Mouse (Mus musculus) MEL (cell line): ENCODE data around the gene Actn3. TPM values are rescaled to one million over a fixed set of nuclear protein-coding genes. Genes with fewer than 3 reads are reported as not detected.

Source experiments
- DNase-seq: peaks from one replicate; pipeline ENCODE4 v3.0.0; 2011; ENCODE audit warnings: low read depth, low spot score
- H3K27ac ChIP-seq: 2 replicates; pipeline ENCODE4 v1.5.1; 2012; ENCODE audit warnings: low read depth, mild to moderate bottlenecking, control low read depth, low read length, moderate library complexity; ENCODE audit not compliant: control insufficient read depth
- H3K27me3 ChIP-seq, 2 experiments: fragments of 150-350 bp in 1 of 2; sonication (generic) in 1 of 2; 2 replicates each; pipeline ENCODE4 v1.6.1; 2012; ENCODE audit warnings: low read length in 2 of 2, mild to moderate bottlenecking in 2 of 2, improper control_type of control experiment in 1 of 2, moderate library complexity in 1 of 2; ENCODE audit not compliant: insufficient read depth in 2 of 2, control insufficient read depth in 1 of 2
- H3K36me3 ChIP-seq, 2 experiments: 2 replicates each; pipeline ENCODE4 v1.6.1; 2012 to 2014; ENCODE audit warnings: low read length in 2 of 2, improper control_type of control experiment in 1 of 2, inconsistent platforms in 1 of 2, mild to moderate bottlenecking in 1 of 2; ENCODE audit not compliant: insufficient read depth in 2 of 2, control insufficient read depth in 1 of 2
- H3K4me1 ChIP-seq, 2 experiments: fragments of 150-350 bp in 1 of 2; sonication (generic) in 1 of 2; 2 replicates each; pipeline ENCODE4 v1.6.1; 2012; ENCODE audit warnings: low read length in 2 of 2, improper control_type of control experiment in 1 of 2, mild to moderate bottlenecking in 1 of 2; ENCODE audit not compliant: insufficient read depth in 2 of 2, control insufficient read depth in 1 of 2
- H3K4me3 ChIP-seq, 2 experiments: fragments of 150-350 bp in 1 of 2; sonication (generic) in 1 of 2; 2 replicates each; pipeline ENCODE4 v1.5.1; 2012; ENCODE audit warnings: low read depth in 2 of 2, low read length in 2 of 2, mild to moderate bottlenecking in 2 of 2, moderate library complexity in 2 of 2, control low read depth in 1 of 2, improper control_type of control experiment in 1 of 2; ENCODE audit not compliant: control insufficient read depth in 1 of 2, insufficient read depth in 1 of 2
- H3K79me2 ChIP-seq: 2 replicates; pipeline ENCODE4 v1.6.1; 2012; ENCODE audit warnings: mild to moderate bottlenecking, low read length, moderate library complexity; ENCODE audit not compliant: control insufficient read depth, poor library complexity, insufficient read depth
- H3K9ac ChIP-seq: 2 replicates; pipeline ENCODE4 v1.6.1; 2012; ENCODE audit warnings: low read depth, mild to moderate bottlenecking, control low read depth, low read length, moderate library complexity; ENCODE audit not compliant: control insufficient read depth, poor library complexity, severe bottlenecking
- H3K9me3 ChIP-seq: fragments of 150-350 bp; sonication (generic); replicated peaks from 2 replicates; pipeline ENCODE4 v1.6.1; 2012; ENCODE audit warnings: mild to moderate bottlenecking, low read length, improper control_type of control experiment, moderate library complexity; ENCODE audit not compliant: insufficient read depth
- CHD1 ChIP-seq: IDR thresholded peaks from 2 replicates; pipeline ENCODE4 v1.6.1; 2012; ENCODE audit warnings: low read depth, mild to moderate bottlenecking, inconsistent platforms, low read length, improper control_type of control experiment
- CHD2 ChIP-seq: IDR thresholded peaks from 2 replicates; pipeline ENCODE4 v1.6.1; 2011; ENCODE audit warnings: low read length, improper control_type of control experiment
- E2F4 ChIP-seq: IDR thresholded peaks from 2 replicates; pipeline ENCODE4 v1.6.1; 2011; ENCODE audit warnings: low read depth, low read length, improper control_type of control experiment, borderline replicate concordance
- ELF1 ChIP-seq: IDR thresholded peaks from 2 replicates; pipeline ENCODE4 v1.6.1; 2014; ENCODE audit warnings: low read depth, mild to moderate bottlenecking, inconsistent platforms, low read length, improper control_type of control experiment, moderate library complexity
- EP300 ChIP-seq, 2 experiments: IDR thresholded peaks; 2 replicates each; pipeline ENCODE4 v1.6.1; 2011; ENCODE audit warnings: improper control_type of control experiment in 2 of 2, low read length in 2 of 2, low read depth in 1 of 2, mild to moderate bottlenecking in 1 of 2
- ETS1 ChIP-seq: IDR thresholded peaks from 2 replicates; pipeline ENCODE4 v1.6.1; 2012; ENCODE audit warnings: low read depth, mild to moderate bottlenecking, inconsistent platforms, low read length, improper control_type of control experiment, moderate library complexity
- GATA1 ChIP-seq: IDR thresholded peaks from 2 replicates; pipeline ENCODE4 v1.6.1; 2011; ENCODE audit warnings: low read depth, low read length, improper control_type of control experiment
- HCFC1 ChIP-seq: IDR thresholded peaks from 2 replicates; pipeline ENCODE4 v1.6.1; 2012; ENCODE audit warnings: low read depth, mild to moderate bottlenecking, inconsistent platforms, low read length, improper control_type of control experiment, moderate library complexity
- MAZ ChIP-seq: IDR thresholded peaks from 2 replicates; pipeline ENCODE4 v1.6.1; 2012; ENCODE audit warnings: low read depth, mild to moderate bottlenecking, inconsistent platforms, low read length, improper control_type of control experiment
- MEF2A ChIP-seq: IDR thresholded peaks from 2 replicates; pipeline ENCODE4 v1.6.1; 2014; ENCODE audit warnings: low read depth, mild to moderate bottlenecking, inconsistent platforms, low read length, improper control_type of control experiment; ENCODE audit not compliant: poor library complexity, insufficient replicate concordance, severe bottlenecking; ENCODE audit errors: extremely low read depth
- MXI1 ChIP-seq: IDR thresholded peaks from 2 replicates; pipeline ENCODE4 v1.6.1; 2011; ENCODE audit warnings: mild to moderate bottlenecking, low read depth, low read length, improper control_type of control experiment
- MYB ChIP-seq: IDR thresholded peaks from 2 replicates; pipeline ENCODE4 v1.6.1; 2011; ENCODE audit warnings: mild to moderate bottlenecking, low read depth, low read length, improper control_type of control experiment
- MYC ChIP-seq: IDR thresholded peaks from 2 replicates; pipeline ENCODE4 v1.6.1; 2011; ENCODE audit warnings: low read depth, mild to moderate bottlenecking, low read length, improper control_type of control experiment, moderate library complexity
- NELFE ChIP-seq: IDR thresholded peaks from 2 replicates; pipeline ENCODE4 v1.6.1; 2011; ENCODE audit warnings: low read depth, low read length, improper control_type of control experiment
- NRF1 ChIP-seq: IDR thresholded peaks from 2 replicates; pipeline ENCODE4 v1.6.1; 2014; ENCODE audit warnings: low read depth, mild to moderate bottlenecking, inconsistent platforms, low read length, improper control_type of control experiment, moderate library complexity; ENCODE audit not compliant: poor library complexity, insufficient read depth, severe bottlenecking
- POLR2A ChIP-seq, 2 experiments: IDR thresholded peaks; 2 replicates each; pipeline ENCODE4 v1.6.1; 2011 to 2012; ENCODE audit warnings: low read length in 2 of 2, mild to moderate bottlenecking in 2 of 2, control low read depth in 1 of 2, improper control_type of control experiment in 1 of 2, low read depth in 1 of 2, moderate library complexity in 1 of 2; ENCODE audit not compliant: control insufficient read depth in 1 of 2, insufficient read depth in 1 of 2, poor library complexity in 1 of 2
- POLR2AphosphoS2 ChIP-seq: IDR thresholded peaks from 2 replicates; pipeline ENCODE4 v1.6.1; 2011; ENCODE audit warnings: low read length, improper control_type of control experiment
- SIN3A ChIP-seq: IDR thresholded peaks from 2 replicates; pipeline ENCODE4 v1.6.1; 2012; ENCODE audit warnings: low read length, improper control_type of control experiment, inconsistent platforms
- TBP ChIP-seq: IDR thresholded peaks from 2 replicates; pipeline ENCODE4 v1.8.0; 2011; ENCODE audit warnings: low read depth, low read length, improper control_type of control experiment
- UBTF ChIP-seq: IDR thresholded peaks from 2 replicates; pipeline ENCODE4 v1.6.1; 2012; ENCODE audit warnings: low read depth, mild to moderate bottlenecking, inconsistent platforms, low read length, improper control_type of control experiment, moderate library complexity, borderline replicate concordance; ENCODE audit not compliant: insufficient read depth
- USF1 ChIP-seq: IDR thresholded peaks from 2 replicates; pipeline ENCODE4 v1.6.1; 2014; ENCODE audit warnings: low read depth, mild to moderate bottlenecking, inconsistent platforms, low read length, improper control_type of control experiment, moderate library complexity
- USF2 ChIP-seq, 2 experiments: IDR thresholded peaks; 2 replicates each; pipeline ENCODE4 v1.6.1; 2011 to 2012; ENCODE audit warnings: improper control_type of control experiment in 2 of 2, low read length in 2 of 2, borderline replicate concordance in 1 of 2, inconsistent platforms in 1 of 2, low read depth in 1 of 2, mild to moderate bottlenecking in 1 of 2; ENCODE audit not compliant: insufficient read depth in 1 of 2
- ZC3H11A ChIP-seq: IDR thresholded peaks from 2 replicates; pipeline ENCODE4 v1.6.1; 2012; ENCODE audit warnings: low read depth, mild to moderate bottlenecking, inconsistent platforms, low read length, improper control_type of control experiment
- ZMIZ1 ChIP-seq: IDR thresholded peaks from 2 replicates; pipeline ENCODE4 v1.6.1; 2012; ENCODE audit warnings: low read depth, mild to moderate bottlenecking, inconsistent platforms, low read length, improper control_type of control experiment, moderate library complexity
- ZNF384 ChIP-seq: IDR thresholded peaks from 2 replicates; pipeline ENCODE4 v1.6.1; 2012; ENCODE audit warnings: low read depth, mild to moderate bottlenecking, inconsistent platforms, low read length, improper control_type of control experiment
- polyA plus RNA-seq, 2 experiments: library from polyadenylated mRNA; stranded (reverse) in 1 of 2; unstranded in 1 of 2; fragments of >175 nt in 1 of 2; fragments of >200 nt in 1 of 2; gene quantifications; 2 replicates each; pipeline versions ENCODE4 v1.2.1 to v1.2.4; 2012; ENCODE audit warnings: low replicate concordance in 2 of 2, low read depth in 1 of 2; ENCODE audit not compliant: insufficient read length in 2 of 2, insufficient read depth in 1 of 2, missing spikeins in 1 of 2
- total RNA-seq: library from RNA; depleted of rRNA; stranded (reverse); fragments of 300-350 nt; gene quantifications from 2 replicates; pipeline ENCODE4 v1.2.3, GENCODE M21; 2012

Gene Actn3
- total and polyA plus RNA-seq, 3 experiments, result 0.65 to 1.0 TPM; not detected in 1

GRCm38 (mm10) chr19:4879324-4879703 lies 1.6 kb upstream of the Actn3 start:
- Histone ChIP-seq H3K9me3 (no peaks in the 10 kb centered on the region), H3K27me3 (no peaks in the 10 kb centered on the region), H3K36me3 (peaks cover 0 to 9% of the 10 kb centered on the region in 2 experiments; a peak in 2 of 4 replicates), H3K27ac (peak overlapping the region; percentile 66), H3K4me3 (peak overlapping the region; percentile 88 to 94), H3K9ac (peak overlapping the region; percentile 95), H3K4me1 (peaks cover 0 to 17% of the 10 kb centered on the region in 2 experiments; a peak in 2 of 4 replicates), H3K79me2 (peaks cover 16% of the 10 kb centered on the region)
- peak; percentile 38 for DNase-seq
- TF ChIP-seq ZNF384 (peak; percentile 57), MYB (no peak), UBTF (no peak), ELF1 (no peak)

- Histone ChIP-seq H3K36me3 (peaks cover 0 to 9% of the 10 kb centered on the region in 2 experiments; a peak in 2 of 4 replicates), H3K27me3 (no peaks in the 10 kb centered on the region; a peak in 1 of 4 replicates), H3K4me3 (peak within 1 kb of the TSS; percentile 88 to 94), H3K79me2 (peaks cover 16% of the 10 kb centered on the region), H3K9ac (peak within 1 kb of the TSS; percentile 95), H3K4me1 (peaks cover 0 to 17% of the 10 kb centered on the region in 2 experiments; a peak in 2 of 4 replicates), H3K27ac (peak within 1 kb of the TSS; percentile 66), H3K9me3 (no peaks in the 10 kb centered on the region)
- peak; percentile 98 for DNase-seq
- peak; percentile 91 for TF ChIP-seq NELFE
- no peak for TF ChIP-seq MEF2A
- peak; percentile 90; the same call in 1 of the 2 replicates for TF ChIP-seq E2F4
- no peak for TF ChIP-seq UBTF
- TF ChIP-seq HCFC1, result peak; percentile 80
- TF ChIP-seq CHD1, result no peak
- peak; percentile 81; the same call in 1 of the 2 replicates for TF ChIP-seq SIN3A
- TF ChIP-seq MAZ, result peak; percentile 75
- TF ChIP-seq USF2 (IDR thresholded peaks at IDR 0.05; ENCODE audit: borderline replicate concordance in 1 of 2, insufficient read depth in 1 of 2, low read depth in 1 of 2, low read length in 2 of 2), result no peak
- peak; percentile 62; the same call in 1 of the 2 replicates for TF ChIP-seq CHD2
- 0 out of 4 replicates have a peak, but pooled peaks of 1 of the 2 experiments have one; percentile 2 for TF ChIP-seq EP300 (IDR thresholded peaks at IDR 0.05; ENCODE audit: low read depth in 1 of 2, low read length in 2 of 2)
- TF ChIP-seq TBP, result peak; percentile 80
- 0 out of 2 replicates have a peak, but pooled peaks have one; percentile 54 for TF ChIP-seq ZMIZ1
- TF ChIP-seq ZC3H11A, result no peak
- TF ChIP-seq GATA1, result peak; percentile 63
- peak; percentile 66; the same call in 1 of the 2 replicates for TF ChIP-seq POLR2AphosphoS2
- TF ChIP-seq NRF1, result peak; percentile 66
- TF ChIP-seq ELF1, result peak; percentile 98
- TF ChIP-seq POLR2A (IDR thresholded peaks at IDR 0.05; ENCODE audit: control insufficient read depth in 1 of 2, insufficient read depth in 1 of 2, low read depth in 1 of 2, low read length in 2 of 2, poor library complexity in 1 of 2), result peak; percentile 73 to 93; a peak in 3 of 4 replicates
- TF ChIP-seq MYC, result peak; percentile 43; the same call in 1 of the 2 replicates
- TF ChIP-seq USF1, result peak; percentile 23; the same call in 1 of the 2 replicates
- peak; percentile 85 for TF ChIP-seq MXI1
- no peak for TF ChIP-seq ETS1
These were observed 955 bp upstream of the Actn3 start, which contains the start of gene Zdhhc24 for GRCm38 (mm10) chr19:4878405-4879323. Zdhhc24 (plus strand) TSS chr19:4878668.
